Mouse (Mus musculus) E14TG2a.4 (cell line): ENCODE results near the gene Cldn34b4.

Source experiments
- H3K27me3 ChIP-seq: 2 replicates; pipeline ENCODE4 v1.6.1; 2014; ENCODE audit warnings: low read length, control low read depth; ENCODE audit not compliant: insufficient read depth
- H3K36me3 ChIP-seq: 2 replicates; pipeline ENCODE4 v1.6.1; 2014; ENCODE audit warnings: low read length, control low read depth; ENCODE audit not compliant: insufficient read depth
- H3K4me1 ChIP-seq: replicated peaks from 2 replicates; pipeline ENCODE4 v1.6.1; 2014; ENCODE audit warnings: low read depth, low read length, control low read depth
- H3K4me3 ChIP-seq: replicated peaks from 2 replicates; pipeline ENCODE4 v1.5.1; 2014; ENCODE audit warnings: mild to moderate bottlenecking, low read length
- H3K9me3 ChIP-seq: 2 replicates; pipeline ENCODE4 v1.6.1; 2014; ENCODE audit warnings: low read length, control low read depth
- CTCF ChIP-seq: conservative IDR thresholded peaks from 2 replicates; pipeline ENCODE4 v1.5.1; 2014; ENCODE audit warnings: low read length
- NANOG ChIP-seq: IDR thresholded peaks from 2 replicates; pipeline ENCODE4 v1.6.1; 2014; ENCODE audit warnings: borderline replicate concordance, low read length, mixed read lengths
- POU5F1 ChIP-seq: IDR thresholded peaks from 2 replicates; pipeline ENCODE4 v1.6.1; 2014; ENCODE audit warnings: low read length, borderline replicate concordance

Gene Cldn34b4

GRCm38 (mm10) chrX:76393050-76393449 lies at the start of gene Cldn34b4:
Gene Cldn34b4, plus strand, starts transcription at chrX:76393350.
- TF ChIP-seq POU5F1: no peak
- no peak for TF ChIP-seq NANOG
- TF ChIP-seq CTCF: no peak

More at GRCm38 (mm10) chrX:76393050-76393449, at the start of gene Cldn34b4:
- no peaks in the 10 kb centered on the region for H3K27me3 ChIP-seq
- H3K4me3 ChIP-seq: no peak within 1 kb of the TSS
- H3K4me1 ChIP-seq: no peaks in the 10 kb centered on the region
- no peaks in the 10 kb centered on the region for H3K36me3 ChIP-seq
- no peaks in the 10 kb centered on the region for H3K9me3 ChIP-seq
